Mouse (Mus musculus): ENCODE results near the gene Rarg. TPM values are rescaled to one million over a fixed set of nuclear protein-coding genes. Genes with fewer than 3 reads are reported as not detected.
A peak's percentile ranks its signal among the peaks of the same experiment; 100 is the strongest.

Rarg gene
- polyA plus RNA-seq, 1 experiment from 2014 or later, result 2.8 TPM

DNA sequence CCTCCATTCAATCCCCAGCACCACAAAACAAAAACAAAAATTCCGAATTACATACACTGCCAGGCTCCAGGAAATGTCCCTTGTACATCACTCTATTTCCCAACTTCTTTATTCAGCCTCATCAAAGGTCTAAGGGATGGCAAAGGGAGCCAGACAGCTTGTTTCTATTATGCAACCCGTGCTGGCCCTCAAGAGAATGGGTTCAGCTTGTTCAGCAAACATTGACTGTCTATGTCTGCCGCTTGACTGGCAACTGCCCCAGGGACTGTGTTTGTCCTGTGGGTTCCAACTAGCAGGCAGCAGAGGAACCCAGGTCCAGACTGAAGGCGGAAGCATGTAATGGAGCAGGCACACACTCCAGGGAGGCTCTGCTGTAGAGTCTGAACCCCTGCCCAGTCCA is 58.5 kb downstream of the Rarg start:
- H3K4me1 ChIP-seq (replicated peaks), result peaks cover 48% of the 10 kb centered on the region
- no peaks in the 10 kb centered on the region for H3K27me3 ChIP-seq
- no peak for ATAC-seq (ENCODE audit: insufficient read depth)
- H3K4me2 ChIP-seq, result no peak overlapping the region
- H3K36me3 ChIP-seq (replicated peaks), result no peaks in the 10 kb centered on the region
- no peaks in the 10 kb centered on the region for H3K9me3 ChIP-seq (replicated peaks)
- H3K9ac ChIP-seq, result no peak overlapping the region
- WGBS (ENCODE audit: insufficient replicate concordance), result 63% methylated on average over 4 of the region's 4 CpGs
- H3K4me3 ChIP-seq (replicated peaks), result no peak overlapping the region
- peak overlapping the region; percentile 31 for H3K27ac ChIP-seq (replicated peaks)

DNA sequence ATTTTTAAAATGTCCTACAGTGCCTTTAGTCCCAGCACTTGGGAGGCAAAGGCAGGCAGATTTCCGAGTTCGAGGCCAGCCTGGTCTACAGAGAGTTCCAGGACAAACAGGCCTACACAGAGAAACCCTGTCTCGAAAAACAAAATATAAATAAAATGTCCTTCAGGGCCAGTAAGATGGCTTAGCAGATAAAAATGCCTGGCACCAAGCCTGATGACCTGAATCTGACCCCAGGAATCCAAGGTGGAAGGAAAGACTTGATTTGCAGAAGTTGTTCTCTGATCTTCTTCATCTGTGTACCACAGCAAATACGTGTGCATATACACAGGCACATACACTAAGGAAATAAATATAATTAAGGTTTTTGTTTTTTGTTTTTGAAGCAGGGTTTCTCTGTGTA is 61.9 kb downstream of the Rarg start:
- Histone ChIP-seq H3K27me3 (no peaks in the 10 kb centered on the region), H3K4me1 (replicated peaks) (peaks cover 49% of the 10 kb centered on the region), H3K36me3 (replicated peaks) (no peaks in the 10 kb centered on the region), H3K27ac (replicated peaks) (no peak overlapping the region), H3K4me3 (replicated peaks) (no peak overlapping the region), H3K4me2 (no peak overlapping the region), H3K9ac (no peak overlapping the region), H3K9me3 (replicated peaks) (no peaks in the 10 kb centered on the region)
- no peak for ATAC-seq (ENCODE audit: insufficient read depth)
- whole genome bisulfite sequencing (ENCODE audit: insufficient replicate concordance), result 62% methylated on average over 4 of the region's 4 CpGs

DNA sequence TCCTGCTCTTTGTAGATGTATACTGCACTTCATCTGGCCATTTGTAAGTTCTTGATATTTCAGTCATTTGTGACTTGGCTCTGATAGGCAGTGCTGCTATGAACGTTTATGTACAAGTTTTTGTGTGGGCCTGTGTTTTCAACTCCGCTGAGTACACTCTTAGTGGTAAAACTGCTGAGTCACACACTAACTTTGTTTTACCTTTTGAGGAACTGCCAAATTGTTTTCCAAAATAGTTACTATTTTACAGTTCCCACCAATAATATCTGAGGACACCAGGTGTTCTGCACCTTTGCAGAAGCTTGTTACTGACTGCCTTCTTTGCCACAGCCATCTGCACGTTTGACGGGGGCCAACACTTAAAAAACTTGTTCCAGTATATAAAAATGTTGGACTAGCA is 62.9 kb downstream of the Rarg start:
- H3K9ac ChIP-seq, result no peak overlapping the region
- no peak overlapping the region for H3K4me2 ChIP-seq
- H3K9me3 ChIP-seq (replicated peaks), result no peaks in the 10 kb centered on the region
- no peak overlapping the region for H3K4me3 ChIP-seq (replicated peaks)
- no peaks in the 10 kb centered on the region for H3K36me3 ChIP-seq (replicated peaks)
- no peak for ATAC-seq (ENCODE audit: insufficient read depth)
- 22% methylated on average over 4 of the region's 4 CpGs for WGBS (ENCODE audit: insufficient replicate concordance)
- peak overlapping the region; percentile 2; the same call in 1 of the 2 replicates for H3K27ac ChIP-seq (replicated peaks)
- H3K27me3 ChIP-seq, result no peaks in the 10 kb centered on the region
- peaks cover 47% of the 10 kb centered on the region for H3K4me1 ChIP-seq (replicated peaks)

DNA sequence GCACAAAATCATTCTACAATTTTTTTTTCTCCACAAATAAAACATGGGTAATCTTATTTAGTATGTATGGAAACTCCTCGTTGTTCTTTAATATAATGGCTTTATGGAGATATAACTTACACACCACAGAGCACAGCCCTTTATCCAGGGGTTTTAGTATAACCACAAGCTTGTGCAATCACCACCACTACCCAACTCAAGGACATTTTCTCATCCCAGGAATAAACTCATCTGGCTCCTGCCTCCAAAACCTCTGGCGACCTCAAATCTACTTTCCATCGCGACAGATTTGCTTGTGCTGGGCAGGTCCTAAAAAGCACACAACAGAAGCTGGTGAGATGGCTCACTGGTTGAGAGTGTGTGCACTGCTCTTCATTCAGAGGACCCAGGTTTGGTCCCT is 63.7 kb downstream of the Rarg start:
- no peaks in the 10 kb centered on the region for H3K36me3 ChIP-seq (replicated peaks)
- H3K27me3 ChIP-seq, result no peaks in the 10 kb centered on the region
- H3K4me2 ChIP-seq, result no peak overlapping the region
- H3K4me3 ChIP-seq (replicated peaks), result no peak overlapping the region
- H3K27ac ChIP-seq (replicated peaks), result peak overlapping the region; percentile 15
- H3K9ac ChIP-seq, result no peak overlapping the region
- ATAC-seq (ENCODE audit: insufficient read depth), result no peak
- 50% methylated on average over 4 of the region's 4 CpGs for WGBS (ENCODE audit: insufficient replicate concordance)
- peaks cover 44% of the 10 kb centered on the region for H3K4me1 ChIP-seq (replicated peaks)
- no peaks in the 10 kb centered on the region for H3K9me3 ChIP-seq (replicated peaks)

DNA sequence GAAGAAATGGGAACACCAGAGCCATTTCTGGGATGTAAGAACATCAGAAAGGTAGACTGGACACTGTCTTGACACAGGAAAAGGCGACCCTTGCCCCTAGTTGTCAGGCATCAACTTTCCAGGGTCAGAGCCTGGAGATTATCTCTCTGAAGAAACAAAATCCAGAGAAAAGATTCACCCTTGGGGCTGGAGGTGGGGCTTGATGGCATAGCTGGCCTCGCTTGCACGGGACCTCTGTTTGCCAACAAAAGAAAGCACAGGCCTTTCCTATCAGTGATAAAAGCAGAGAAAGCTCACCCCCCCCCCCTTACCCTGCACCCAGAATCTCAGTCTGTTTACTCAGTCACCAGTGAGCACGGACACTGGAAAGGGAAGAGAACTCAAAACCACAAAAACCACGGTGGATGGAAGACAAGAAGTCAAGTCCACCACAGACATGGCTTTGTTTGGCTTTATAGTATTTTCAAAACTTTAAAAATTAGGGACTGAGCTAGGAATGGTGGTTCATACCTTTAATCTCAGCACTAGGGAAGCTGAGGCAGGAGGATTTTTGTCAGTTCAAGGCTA is 64.4 kb downstream of the Rarg start:
- H3K4me2 ChIP-seq, result no peak overlapping the region

DNA sequence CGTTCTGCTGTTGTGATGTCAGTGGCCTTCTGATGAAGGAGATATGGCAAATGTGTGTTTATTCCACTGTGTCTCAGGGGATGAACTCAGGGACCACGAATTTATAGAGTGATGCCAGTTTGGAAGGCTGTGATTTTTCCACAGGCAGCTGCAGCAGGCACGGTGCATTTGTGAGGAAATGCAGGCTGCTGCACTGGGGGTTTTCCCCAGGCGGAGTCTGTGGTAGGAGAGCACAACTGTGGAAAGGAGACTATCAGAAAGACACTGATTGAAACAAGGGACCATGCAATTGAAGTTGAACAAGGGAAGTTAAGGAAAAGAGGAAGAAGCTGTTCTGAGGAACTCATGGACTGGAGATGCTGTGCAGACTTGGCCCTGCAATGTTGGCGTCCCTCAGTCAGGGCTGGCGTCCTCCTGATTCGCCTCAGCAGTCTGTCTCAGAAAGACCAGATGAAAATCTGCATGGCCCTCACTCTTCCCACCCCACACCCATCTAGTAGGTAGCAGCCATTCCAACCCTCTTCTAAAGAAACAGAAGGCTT is 65.0 kb downstream of the Rarg start:
- no peaks in the 10 kb centered on the region for H3K27me3 ChIP-seq
- H3K27ac ChIP-seq (replicated peaks), result peak overlapping the region; percentile 69
- no peak overlapping the region for H3K4me3 ChIP-seq (replicated peaks)
- no peak overlapping the region for H3K9ac ChIP-seq
- no peak overlapping the region for H3K4me2 ChIP-seq
- H3K9me3 ChIP-seq (replicated peaks), result no peaks in the 10 kb centered on the region
- no peak for ATAC-seq (ENCODE audit: insufficient read depth)
- H3K4me1 ChIP-seq (replicated peaks), result peaks cover 42% of the 10 kb centered on the region
- H3K36me3 ChIP-seq (replicated peaks), result no peaks in the 10 kb centered on the region
- WGBS (ENCODE audit: insufficient replicate concordance), result 23% methylated on average over 7 of the region's 7 CpGs

More for the DNA sequence above, 64.4 kb downstream of the Rarg start:
- ATAC-seq (ENCODE audit: insufficient read depth), result no peak
- WGBS (ENCODE audit: insufficient replicate concordance), result 17% methylated on average over 5 of the region's 5 CpGs
- H3K4me3 ChIP-seq (replicated peaks), result no peak overlapping the region
- H3K9ac ChIP-seq, result no peak overlapping the region
- peak overlapping the region; percentile 69 for H3K27ac ChIP-seq (replicated peaks)
- H3K36me3 ChIP-seq (replicated peaks), result no peaks in the 10 kb centered on the region
- no peaks in the 10 kb centered on the region for H3K27me3 ChIP-seq
- H3K9me3 ChIP-seq (replicated peaks), result no peaks in the 10 kb centered on the region
- peaks cover 41% of the 10 kb centered on the region for H3K4me1 ChIP-seq (replicated peaks)

DNA sequence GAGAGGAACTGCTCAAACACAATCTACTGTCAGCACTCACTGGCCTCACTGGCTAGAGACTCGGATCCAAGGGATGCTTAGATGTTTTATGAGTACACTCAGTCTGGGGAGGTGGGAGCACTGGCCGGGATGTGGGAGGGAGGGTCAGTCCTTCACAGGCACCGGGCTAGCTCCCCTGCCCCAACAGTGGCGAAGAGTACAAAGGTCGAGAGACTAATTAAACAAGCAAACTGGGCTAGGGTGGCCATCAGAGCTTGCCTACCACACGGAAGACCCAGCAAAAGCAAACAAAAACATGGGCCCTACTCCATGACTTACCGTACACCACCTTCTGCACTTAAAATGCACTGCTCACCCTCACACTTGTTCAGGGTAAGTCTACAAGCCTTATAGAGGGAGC is 65.6 kb downstream of the Rarg start:
- WGBS (ENCODE audit: insufficient replicate concordance), result 53% methylated on average over 7 of the region's 7 CpGs
- Histone ChIP-seq H3K4me1 (replicated peaks) (peaks cover 46% of the 10 kb centered on the region), H3K27me3 (no peaks in the 10 kb centered on the region), H3K27ac (replicated peaks) (peak overlapping the region; percentile 69), H3K9me3 (replicated peaks) (no peaks in the 10 kb centered on the region), H3K4me2 (no peak overlapping the region), H3K36me3 (replicated peaks) (no peaks in the 10 kb centered on the region), H3K9ac (no peak overlapping the region), H3K4me3 (replicated peaks) (no peak overlapping the region)
- peak; percentile 13; the same call in 1 of the 2 replicates for ATAC-seq (ENCODE audit: insufficient read depth)

DNA sequence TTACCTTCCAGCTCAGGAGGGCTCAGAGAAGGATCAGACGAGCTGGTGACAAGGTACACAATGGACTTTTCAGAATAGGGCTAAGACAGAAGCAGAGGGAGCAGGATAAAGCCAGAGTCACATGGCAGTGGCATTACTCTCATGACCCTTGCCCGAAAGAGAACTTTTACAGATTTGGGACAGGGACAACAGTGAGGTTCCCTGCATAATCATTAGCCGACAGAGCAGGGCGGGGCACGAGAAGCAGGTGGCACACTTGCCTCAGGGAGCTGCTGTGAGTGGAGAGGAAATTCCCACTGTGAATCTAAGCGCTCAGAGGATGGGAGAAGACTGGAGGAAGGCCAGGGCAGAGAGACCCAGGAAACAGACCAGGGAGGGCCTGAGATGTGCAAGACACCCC is 68.4 kb downstream of the Rarg start:
- Histone ChIP-seq H3K4me2 (peak overlapping the region; percentile 41), H3K27ac (replicated peaks) (peak overlapping the region; percentile 14; the same call in 1 of the 2 replicates)

DNA sequence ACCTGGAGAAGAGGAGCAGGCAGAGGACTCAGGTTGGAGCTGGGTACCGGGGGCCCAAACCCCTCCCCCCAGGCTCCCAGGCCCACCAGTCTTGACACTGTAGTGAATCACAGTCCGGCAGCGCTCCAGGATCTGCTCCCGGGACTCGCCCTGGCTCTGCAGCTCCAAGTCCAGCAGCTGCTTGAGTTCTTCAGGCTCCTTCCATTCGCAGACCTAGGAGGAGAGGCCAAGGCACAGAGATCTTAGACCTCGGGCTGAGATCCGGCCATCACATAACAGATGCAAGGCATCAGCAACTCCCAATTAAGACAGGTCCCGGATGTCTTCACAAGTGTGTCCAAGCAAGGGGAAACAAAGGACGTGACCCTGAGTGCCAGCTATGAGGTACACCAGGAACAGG is 69.2 kb downstream of the Rarg start:
- H3K36me3 ChIP-seq (replicated peaks), result no peaks in the 10 kb centered on the region
- H3K4me2 ChIP-seq, result peak overlapping the region; percentile 41
- 0 out of 2 replicates have a peak overlapping the region, but pooled peaks have one; percentile 14 for H3K27ac ChIP-seq (replicated peaks)
- H3K9me3 ChIP-seq (replicated peaks), result no peaks in the 10 kb centered on the region
- no peak overlapping the region for H3K9ac ChIP-seq
- peak overlapping the region; percentile 14 for H3K4me3 ChIP-seq (replicated peaks)
- peaks cover 36% of the 10 kb centered on the region for H3K4me1 ChIP-seq (replicated peaks)
- no peak for ATAC-seq (ENCODE audit: insufficient read depth)
- 69% methylated on average over 10 of the region's 10 CpGs for WGBS (ENCODE audit: insufficient replicate concordance)
- no peaks in the 10 kb centered on the region for H3K27me3 ChIP-seq

More for the DNA sequence above, 68.4 kb downstream of the Rarg start:
- Histone ChIP-seq H3K4me1 (replicated peaks) (peaks cover 41% of the 10 kb centered on the region), H3K36me3 (replicated peaks) (no peaks in the 10 kb centered on the region), H3K9me3 (replicated peaks) (no peaks in the 10 kb centered on the region), H3K9ac (no peak overlapping the region), H3K27me3 (no peaks in the 10 kb centered on the region), H3K4me3 (replicated peaks) (peak overlapping the region; percentile 14; the same call in 1 of the 2 replicates)
- 45% methylated on average over 6 of the region's 6 CpGs for WGBS (ENCODE audit: insufficient replicate concordance)
- ATAC-seq (ENCODE audit: insufficient read depth), result no peak

DNA sequence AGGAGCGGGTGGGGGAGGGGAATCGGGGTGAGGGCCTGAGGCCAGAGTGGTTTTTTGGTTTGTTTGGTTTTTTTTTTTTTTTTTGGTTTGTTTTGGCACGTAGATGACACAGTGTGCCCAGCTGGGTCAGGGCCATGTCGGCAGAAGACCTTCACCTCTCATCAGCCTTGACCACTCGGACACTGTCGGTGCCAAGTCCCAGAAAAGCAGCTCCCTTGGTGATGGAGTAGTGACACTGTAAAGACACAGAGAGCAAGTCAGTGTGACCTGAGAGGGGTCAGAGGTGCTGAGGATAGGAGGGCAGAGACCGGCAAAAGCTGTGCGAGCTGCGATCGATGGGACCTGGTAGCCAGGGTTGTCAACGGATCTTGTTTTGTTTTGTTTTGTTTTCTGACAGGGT is 71.1 kb downstream of the Rarg start:
- Histone ChIP-seq H3K4me3 (replicated peaks) (no peak overlapping the region), H3K27ac (replicated peaks) (peak overlapping the region; percentile 53), H3K36me3 (replicated peaks) (no peaks in the 10 kb centered on the region), H3K4me2 (no peak overlapping the region; the same call in 1 of the 2 replicates), H3K4me1 (replicated peaks) (peaks cover 19% of the 10 kb centered on the region; the same call in 1 of the 2 replicates), H3K9me3 (replicated peaks) (no peaks in the 10 kb centered on the region), H3K27me3 (no peaks in the 10 kb centered on the region), H3K9ac (no peak overlapping the region)
- peak; percentile 52 for ATAC-seq (ENCODE audit: insufficient read depth)
- 71% methylated on average over 11 of the region's 11 CpGs for WGBS (ENCODE audit: insufficient replicate concordance)
